In genomic region chr15:51681191-51681590, GRCm38 (mm10) we compare ENCODE assay signal across 32 mouse cellular contexts.
"Had no signal": no experiment of that assay in that cellular context is flagged by ENCODE, and none has a peak within 500 bp of the region (broad histone marks: within the 10 kb centered on the region; RNA-seq: fewer than 3 reads in every experiment).

No protein-coding gene starts in this region.

- H3K27ac ChIP-seq: limb, embryonic 10.5 days; limb, embryonic 12.5 days; limb, embryonic 13.5 days; limb, embryonic 15.5 days; liver, embryonic 12.5 days; liver, embryonic 13.5 days; liver, embryonic 14.5 days; liver, embryonic 15.5 days; lung, embryonic 15.5 days; macrophage; midbrain, embryonic 10.5 days; midbrain, embryonic 12.5 days; midbrain, embryonic 13.5 days; midbrain, embryonic 15.5 days; neural tube, embryonic 12.5 days had no signal

- DNase-seq: left cerebral cortex, postnatal 4 days; liver; liver, embryonic 13.5 days; liver, postnatal 0 days; lung, adult 18-20 months; lung, adult 2 months; lung, embryonic 14.5 days; lung, postnatal 10 days; lung, postnatal 14 days; lung, postnatal 36 days; lung, postnatal 4 days; midbrain, embryonic 14.5 days had no signal

- H3K4me1 ChIP-seq: limb, embryonic 15.5 days; liver, embryonic 12.5 days; liver, embryonic 13.5 days; liver, embryonic 15.5 days; lung, embryonic 15.5 days; midbrain, embryonic 12.5 days; midbrain, embryonic 13.5 days; midbrain, embryonic 15.5 days; neural tube, embryonic 12.5 days had no signal

- H3K9me3 ChIP-seq: limb, embryonic 10.5 days; limb, embryonic 12.5 days; limb, embryonic 13.5 days; limb, embryonic 15.5 days; liver, embryonic 12.5 days; liver, embryonic 13.5 days; liver, embryonic 15.5 days; lung, embryonic 15.5 days; megakaryocyte, embryonic 14.5 days; midbrain, embryonic 10.5 days; midbrain, embryonic 12.5 days; midbrain, embryonic 13.5 days; midbrain, embryonic 15.5 days; neural tube, embryonic 12.5 days had no signal

- H3K9ac ChIP-seq: limb, embryonic 12.5 days; limb, embryonic 13.5 days; limb, embryonic 15.5 days; liver, embryonic 12.5 days; liver, embryonic 13.5 days; liver, embryonic 14.5 days; liver, embryonic 15.5 days; liver, postnatal 0 days; lung, embryonic 14.5 days; lung, embryonic 15.5 days; midbrain, embryonic 12.5 days; midbrain, embryonic 13.5 days; midbrain, embryonic 15.5 days; neural tube, embryonic 12.5 days had no signal

- H3K27me3 ChIP-seq: limb, embryonic 12.5 days; limb, embryonic 13.5 days; limb, embryonic 15.5 days; liver, embryonic 12.5 days; liver, embryonic 13.5 days; liver, embryonic 15.5 days; lung, embryonic 15.5 days; megakaryocyte, embryonic 14.5 days; midbrain, embryonic 12.5 days; midbrain, embryonic 13.5 days; midbrain, embryonic 15.5 days; neural tube, embryonic 12.5 days had no signal

- H3K4me3 ChIP-seq: limb, embryonic 10.5 days; limb, embryonic 12.5 days; limb, embryonic 13.5 days; limb, embryonic 15.5 days; liver, embryonic 12.5 days; liver, embryonic 13.5 days; liver, embryonic 15.5 days; lung, embryonic 15.5 days; megakaryocyte, embryonic 14.5 days; midbrain, embryonic 10.5 days; midbrain, embryonic 12.5 days; midbrain, embryonic 13.5 days; midbrain, embryonic 15.5 days; myocyte; neural tube, embryonic 12.5 days had no signal

- H3K4me2 ChIP-seq: limb, embryonic 12.5 days; limb, embryonic 13.5 days; limb, embryonic 15.5 days; liver, embryonic 11.5 days; liver, embryonic 12.5 days; liver, embryonic 13.5 days; liver, embryonic 15.5 days; lung, embryonic 14.5 days; lung, embryonic 15.5 days; midbrain, embryonic 11.5 days; midbrain, embryonic 12.5 days; midbrain, embryonic 13.5 days; midbrain, embryonic 15.5 days; neural tube, embryonic 12.5 days had no signal

- ATAC-seq: liver, embryonic 12.5 days; liver, postnatal 0 days; lung, postnatal 0 days; midbrain, embryonic 13.5 days; midbrain, embryonic 15.5 days; midbrain, embryonic 16.5 days had no signal

- H3K36me3 ChIP-seq: limb, embryonic 10.5 days; limb, embryonic 12.5 days; limb, embryonic 13.5 days; limb, embryonic 15.5 days; liver, embryonic 12.5 days; liver, embryonic 13.5 days; liver, embryonic 15.5 days; lung, embryonic 15.5 days; midbrain, embryonic 10.5 days; midbrain, embryonic 12.5 days; midbrain, embryonic 13.5 days; midbrain, embryonic 15.5 days; neural tube, embryonic 12.5 days had no signal
